Mouse (Mus musculus): ENCODE data around the gene Mad1l1. TPM values are rescaled to one million over a fixed set of nuclear protein-coding genes. Genes with fewer than 3 reads are reported as not detected.

Mad1l1 gene
- polyA plus RNA-seq, 1 experiment: 302 TPM

DNA sequence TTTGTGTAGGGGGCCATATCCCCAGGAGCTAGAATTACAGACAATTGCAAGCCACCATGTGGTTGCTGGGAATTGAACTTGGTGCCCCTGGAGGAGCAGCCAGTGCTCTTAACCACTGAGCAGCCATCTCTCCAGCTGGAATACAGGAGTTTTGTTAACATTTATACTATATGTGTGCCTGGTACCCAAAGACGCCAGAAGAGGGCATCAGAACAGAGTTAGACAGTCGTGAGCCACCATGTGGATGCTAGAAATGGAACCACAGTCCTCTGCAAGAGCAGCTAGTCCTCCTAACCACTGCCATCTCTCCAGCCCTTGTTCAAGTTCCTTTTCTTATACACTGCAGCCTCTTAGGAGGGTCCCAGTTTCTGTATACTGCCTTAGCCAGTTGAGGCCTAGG is 12.3 kb upstream of the Mad1l1 start:
- Histone ChIP-seq H3K4me3 (ENCODE audit: insufficient read depth, low read depth, low read length) (no peak overlapping the region), H3K27ac (ENCODE audit: insufficient read depth, low read depth, low read length) (no peak overlapping the region), H3K4me1 (ENCODE audit: control insufficient read depth, insufficient read depth, low read length) (peaks cover 11% of the 10 kb centered on the region)
- TF ChIP-seq CTCF (IDR thresholded peaks at IDR 0.05; ENCODE audit: insufficient read depth, low read depth, low read length): no peak
- no peak for TF ChIP-seq POLR2A (IDR thresholded peaks at IDR 0.05; ENCODE audit: insufficient read depth, low read depth, low read length)
- 32% methylated on average over 2 of the region's 2 CpGs for whole genome bisulfite sequencing

GRCm38 (mm10) chr5:140332519-140332918 is 11.2 kb upstream of the Mad1l1 start:
- no peak overlapping the region for H3K4me3 ChIP-seq (ENCODE audit: insufficient read depth, low read depth, low read length)
- peaks cover 11% of the 10 kb centered on the region for H3K4me1 ChIP-seq (ENCODE audit: control insufficient read depth, insufficient read depth, low read length)
- no peak overlapping the region for H3K27ac ChIP-seq (ENCODE audit: insufficient read depth, low read depth, low read length)
- 64% methylated on average over 4 of the region's 4 CpGs for WGBS
- TF ChIP-seq POLR2A (IDR thresholded peaks at IDR 0.05; ENCODE audit: insufficient read depth, low read depth, low read length) (no peak), CTCF (IDR thresholded peaks at IDR 0.05; ENCODE audit: insufficient read depth, low read depth, low read length) (no peak)

GRCm38 (mm10) chr5:140331615-140332512 is 10.5 kb upstream of the Mad1l1 start, which contains the start of gene Mrm2:
Mrm2 (minus strand) TSS chr5:140331898.
- 2% methylated on average over 39 of the region's 39 CpGs for WGBS
- H3K4me3 ChIP-seq (ENCODE audit: insufficient read depth, low read depth, low read length): peak within 1 kb of the TSS; percentile 99
- peak; percentile 98 for TF ChIP-seq CTCF (IDR thresholded peaks at IDR 0.05; ENCODE audit: insufficient read depth, low read depth, low read length)
- peak; percentile 90 for TF ChIP-seq POLR2A (IDR thresholded peaks at IDR 0.05; ENCODE audit: insufficient read depth, low read depth, low read length)

GRCm38 (mm10) chr5:140324058-140324457 is 2.7 kb upstream of the Mad1l1 start:
- Histone ChIP-seq H3K27ac (ENCODE audit: insufficient read depth, low read depth, low read length) (no peak overlapping the region), H3K4me1 (ENCODE audit: control insufficient read depth, insufficient read depth, low read length) (peaks cover 4% of the 10 kb centered on the region), H3K4me3 (ENCODE audit: insufficient read depth, low read depth, low read length) (no peak overlapping the region)
- WGBS: 94% methylated on average over 5 of the region's 5 CpGs
- TF ChIP-seq CTCF (IDR thresholded peaks at IDR 0.05; ENCODE audit: insufficient read depth, low read depth, low read length) (no peak), POLR2A (IDR thresholded peaks at IDR 0.05; ENCODE audit: insufficient read depth, low read depth, low read length) (no peak)

More at GRCm38 (mm10) chr5:140331615-140332512, 10.5 kb upstream of the Mad1l1 start, which contains the start of gene Mrm2:
- peak within 1 kb of the TSS; percentile 70; the same call in 1 of the 2 replicates for H3K27ac ChIP-seq (ENCODE audit: insufficient read depth, low read depth, low read length)
- H3K4me1 ChIP-seq (ENCODE audit: control insufficient read depth, insufficient read depth, low read length): peaks cover 11% of the 10 kb centered on the region

- peak overlapping the region; percentile 97 for H3K4me3 ChIP-seq (ENCODE audit: insufficient read depth, low read depth, low read length)
- H3K4me1 ChIP-seq (ENCODE audit: control insufficient read depth, insufficient read depth, low read length): peaks cover 4% of the 10 kb centered on the region
- H3K27ac ChIP-seq (ENCODE audit: insufficient read depth, low read depth, low read length): no peak overlapping the region
- TF ChIP-seq CTCF (IDR thresholded peaks at IDR 0.05; ENCODE audit: insufficient read depth, low read depth, low read length) (no peak), POLR2A (IDR thresholded peaks at IDR 0.05; ENCODE audit: insufficient read depth, low read depth, low read length) (no peak)
- WGBS: 1% methylated on average over 17 of the region's 17 CpGs
Observed at GRCm38 (mm10) chr5:140321756-140322575, 614 bp upstream of the Mad1l1 start.

DNA sequence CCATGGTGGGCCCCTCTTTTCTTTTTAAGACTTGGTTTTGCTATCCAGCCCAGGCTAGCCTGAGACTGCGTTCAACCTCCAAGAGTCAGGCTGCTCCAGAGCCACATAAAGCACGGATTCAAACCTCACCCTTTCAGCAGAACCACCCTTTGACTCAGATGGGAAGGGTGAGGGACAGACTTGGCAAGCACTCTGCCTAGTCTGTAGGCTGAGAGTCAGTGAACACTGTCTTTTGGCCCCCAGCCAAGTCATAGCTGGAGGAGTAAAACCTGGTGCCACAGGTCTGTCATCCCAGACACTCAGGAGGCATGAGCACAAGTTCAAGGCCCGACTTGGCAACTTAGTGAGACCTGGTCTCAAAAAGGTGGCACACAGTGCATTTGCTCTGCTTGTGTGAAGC is 4.6 kb downstream of the Mad1l1 start:
- H3K4me3 ChIP-seq (ENCODE audit: insufficient read depth, low read depth, low read length): no peak overlapping the region
- no peak overlapping the region for H3K27ac ChIP-seq (ENCODE audit: insufficient read depth, low read depth, low read length)
- H3K4me1 ChIP-seq (ENCODE audit: control insufficient read depth, insufficient read depth, low read length): peaks cover 11% of the 10 kb centered on the region
- 77% methylated on average over 3 of the region's 3 CpGs for WGBS
- TF ChIP-seq CTCF (IDR thresholded peaks at IDR 0.05; ENCODE audit: insufficient read depth, low read depth, low read length): no peak
- no peak for TF ChIP-seq POLR2A (IDR thresholded peaks at IDR 0.05; ENCODE audit: insufficient read depth, low read depth, low read length)

DNA sequence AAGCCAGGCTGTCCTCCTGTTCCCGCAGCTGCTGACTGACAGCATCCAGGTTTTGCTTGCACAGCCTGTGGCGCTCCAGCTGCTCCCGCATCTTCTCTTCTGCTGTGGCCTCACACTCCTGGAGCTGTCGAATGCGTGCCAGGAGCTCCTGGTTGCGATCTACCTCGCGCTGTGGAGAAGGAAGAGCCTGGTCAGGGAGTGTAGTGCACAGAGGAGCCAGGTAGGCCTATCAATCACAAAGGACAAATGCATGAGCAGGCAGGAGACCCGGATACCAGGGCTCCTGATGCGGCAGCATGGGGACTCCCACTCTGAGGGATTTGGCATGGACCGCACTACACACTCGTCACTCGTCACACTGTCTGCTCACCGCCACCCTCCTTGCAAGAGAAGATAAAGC is 13.8 kb downstream of the Mad1l1 start:
- 86% methylated on average over 14 of the region's 14 CpGs for WGBS
- H3K4me3 ChIP-seq (ENCODE audit: insufficient read depth, low read depth, low read length): no peak overlapping the region
- H3K4me1 ChIP-seq (ENCODE audit: control insufficient read depth, insufficient read depth, low read length): peaks cover 4% of the 10 kb centered on the region
- no peak overlapping the region for H3K27ac ChIP-seq (ENCODE audit: insufficient read depth, low read depth, low read length)
- TF ChIP-seq POLR2A (IDR thresholded peaks at IDR 0.05; ENCODE audit: insufficient read depth, low read depth, low read length) (no peak), CTCF (IDR thresholded peaks at IDR 0.05; ENCODE audit: insufficient read depth, low read depth, low read length) (no peak)

- no peak for TF ChIP-seq POLR2A (IDR thresholded peaks at IDR 0.05; ENCODE audit: insufficient read depth, low read depth, low read length)
- TF ChIP-seq CTCF (IDR thresholded peaks at IDR 0.05; ENCODE audit: insufficient read depth, low read depth, low read length): no peak
- no peak overlapping the region for H3K27ac ChIP-seq (ENCODE audit: insufficient read depth, low read depth, low read length)
- H3K4me3 ChIP-seq (ENCODE audit: insufficient read depth, low read depth, low read length): no peak overlapping the region
- 73% methylated on average over 8 of the region's 8 CpGs for WGBS
- H3K4me1 ChIP-seq (ENCODE audit: control insufficient read depth, insufficient read depth, low read length): peaks cover 4% of the 10 kb centered on the region
Observed at GRCm38 (mm10) chr5:140306016-140306415, 15.3 kb downstream of the Mad1l1 start.
